Mouse (Mus musculus) thymus, adult 2 months (tissue): ENCODE results near the gene Lman2.

Source experiments
- CTCF ChIP-seq: fragments of 200-500 bp; IDR thresholded peaks from 2 replicates; pipeline ENCODE4 v1.5.1; 2012; ENCODE audit warnings: mild to moderate bottlenecking, control low read depth, low read length, moderate library complexity, borderline replicate concordance; ENCODE audit not compliant: control insufficient read depth, poor library complexity, insufficient read depth; ENCODE audit errors: extremely low read depth
- POLR2A ChIP-seq: fragments of 200-500 bp; IDR thresholded peaks from 2 replicates; pipeline ENCODE4 v1.6.1; 2012; ENCODE audit warnings: mild to moderate bottlenecking, low read length, control low read depth, moderate library complexity; ENCODE audit not compliant: control insufficient read depth, poor library complexity, insufficient read depth; ENCODE audit errors: extremely low read depth

GRCm38 (mm10) chr13:55319931-55320533, 42.6 kb downstream of the Lman2 start, which contains the start of gene Prelid1:
- TF ChIP-seq POLR2A: no peak
- no peak for TF ChIP-seq CTCF
